ENCODE assay signal across 8 mouse cellular contexts in the genomic region with DNA sequence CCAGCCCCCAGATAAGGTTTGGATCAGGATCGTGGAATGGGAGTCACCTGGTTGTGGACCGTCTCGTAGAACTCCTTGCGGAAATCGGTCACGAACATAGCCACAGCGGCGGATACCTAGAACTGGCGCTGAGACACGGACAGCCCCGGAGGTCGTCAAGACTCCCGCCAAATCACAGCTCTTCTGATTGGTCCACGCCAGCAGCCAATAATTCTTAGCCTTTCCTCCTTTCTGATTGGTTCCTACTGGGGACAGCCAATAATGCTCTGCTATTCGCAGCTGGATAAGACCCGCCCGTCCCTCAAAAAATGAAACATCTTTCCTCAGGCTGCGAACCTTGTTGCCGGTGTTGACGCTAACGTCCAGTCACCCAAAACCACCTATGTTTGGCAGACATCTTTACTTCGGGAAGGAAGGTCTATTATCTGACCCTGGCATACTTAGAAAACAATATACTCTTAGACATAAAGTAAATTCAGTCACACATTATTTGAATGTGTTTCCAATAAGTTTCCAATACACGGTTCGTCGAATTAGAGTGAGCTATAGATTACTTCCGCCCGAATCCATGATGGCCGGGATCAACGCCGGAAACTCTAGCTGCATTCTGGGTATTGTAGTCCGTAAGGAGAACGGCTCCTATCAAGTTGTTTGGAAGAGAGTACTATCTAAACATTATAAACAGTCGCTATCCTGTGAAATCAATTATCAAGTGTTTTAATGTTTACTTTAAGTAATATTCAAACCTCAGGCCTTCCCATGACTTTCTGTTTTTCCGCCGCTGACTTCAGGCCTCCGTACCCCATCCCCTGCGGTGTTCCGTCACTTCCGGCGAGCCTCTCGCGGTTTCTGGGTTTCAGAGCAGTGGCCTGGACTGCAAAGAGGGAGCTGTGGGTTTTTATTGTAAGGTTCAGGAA. TPM values are rescaled to one million over a fixed set of nuclear protein-coding genes. Genes with fewer than 3 reads are reported as not detected.
DNase-seq lines count a peak whose midpoint lies in the region; ATAC-seq lines count a peak whose summit lies in the region.

Ufd1 (plus strand) TSS at position 312 of the 917 bp plus-strand sequence.
Cdc45 (minus strand) TSS at position 520 of the 917 bp plus-strand sequence.

- DNase-seq in Muller cell, postnatal 12 days (ENCODE audit: inconsistent ontology term), result peak; percentile 96
- peak; percentile 92 for DNase-seq in cerebellum, adult 9-11 months
- DNase-seq in frontal cortex, adult 2 months (ENCODE audit: extremely low spot score in 1 of 2, low spot score in 1 of 2), result peak; percentile 94 to 95
- peak; percentile 92 for DNase-seq in hindbrain, embryonic 11.5 days (ENCODE audit: low spot score)
- peak; percentile 85 to 86 for DNase-seq in layer of hippocampus, postnatal 10 days (ENCODE audit: low spot score in 2 of 2)
- peak; percentile 94 for DNase-seq in lung, postnatal 10 days
- peak; percentile 83 for DNase-seq in ovary, postnatal 36 days (ENCODE audit: low spot score)
- DNase-seq in thymus, postnatal 25 days, result peak; percentile 86

- ATAC-seq in hindbrain, embryonic 11.5 days (ENCODE audit: low FRiP score), result peak; percentile 96

- peak within 1 kb of the TSS; percentile 77 for H3K4me2 ChIP-seq in hindbrain, embryonic 11.5 days (replicated peaks; ENCODE audit: low read depth, low read length)

- peak within 1 kb of the TSS; percentile 80 for H3K9ac ChIP-seq in hindbrain, embryonic 11.5 days (ENCODE audit: low read depth, low read length)

- H3K9me3 ChIP-seq in hindbrain, embryonic 11.5 days (ENCODE audit: control insufficient read depth, low read length), result no peaks in the 10 kb centered on the region

- no peaks in the 10 kb centered on the region; the same call in 1 of the 2 replicates for H3K4me1 ChIP-seq in hindbrain, embryonic 11.5 days (replicated peaks; ENCODE audit: control insufficient read depth, insufficient read depth, low read length)

- 0 out of 2 replicates have a peak, but pooled peaks cover 3% of the 10 kb centered on the region for H3K36me3 ChIP-seq in hindbrain, embryonic 11.5 days (ENCODE audit: control insufficient read depth, insufficient read depth, low read length)

- no peaks in the 10 kb centered on the region for H3K27me3 ChIP-seq in hindbrain, embryonic 11.5 days (ENCODE audit: control insufficient read depth, insufficient read depth, low read length)

- peak within 1 kb of the TSS; percentile 61 for H3K27ac ChIP-seq in hindbrain, embryonic 11.5 days (ENCODE audit: low read depth, low read length)

- peak within 1 kb of the TSS; percentile 84 for H3K4me3 ChIP-seq in hindbrain, embryonic 11.5 days (ENCODE audit: low read depth, low read length)

- under 1% methylated on average over 42 of the region's 42 CpGs for WGBS in hindbrain, embryonic 11.5 days

RNA-seq across cellular contexts. Expression of gene Ufd1, which starts in this region (rescaled TPM):
- 80.4 and 84.1 TPM in 2 replicates for polyA plus RNA-seq in frontal cortex, adult 2 months (2012; rRNA removed)
- 89.0 and 96.1 TPM in 2 replicates for polyA plus RNA-seq in hindbrain, embryonic 11.5 days (2014; fragmentation: Nextera tagmentation; extraction: Ambion mirVana)
- 10 to 100 TPM; 93.8 to 95.9 TPM for total RNA-seq in layer of hippocampus, postnatal 10 days (2021)

RNA-seq across cellular contexts. Expression of gene Cdc45, which starts in this region (rescaled TPM):
- 2.7 and 2.8 TPM in 2 replicates for polyA plus RNA-seq in frontal cortex, adult 2 months (2012; rRNA removed)
- 50.8 and 54.8 TPM in 2 replicates for polyA plus RNA-seq in hindbrain, embryonic 11.5 days (2014; fragmentation: Nextera tagmentation; extraction: Ambion mirVana)
- total RNA-seq in layer of hippocampus, postnatal 10 days (2021), result 1 to 10 TPM; 4.0 to 4.3 TPM

Comparison
In these comparisons a context has a peak if more than half of its experiments do, and no peak if none do; other contexts are left out.
1. Peak in every context shown above with its lines: DNase-seq, ATAC-seq, H3K4me3 ChIP-seq and H3K27ac ChIP-seq.
2. RNA of gene Cdc45 (polyA plus RNA-seq): 50.8 to 54.8 TPM in hindbrain, embryonic 11.5 days; 2.7 to 2.8 TPM in frontal cortex, adult 2 months; every median in the first group is over 10 times any median in the second.